Mouse (Mus musculus): ENCODE measurements at regions not wholly inside any gene's neighbourhood (a gene's known extent, or its start where the extent isn't known, plus 50 kb on each side); places are given as distances from the start of the nearest gene placed in this dataset.

DNA sequence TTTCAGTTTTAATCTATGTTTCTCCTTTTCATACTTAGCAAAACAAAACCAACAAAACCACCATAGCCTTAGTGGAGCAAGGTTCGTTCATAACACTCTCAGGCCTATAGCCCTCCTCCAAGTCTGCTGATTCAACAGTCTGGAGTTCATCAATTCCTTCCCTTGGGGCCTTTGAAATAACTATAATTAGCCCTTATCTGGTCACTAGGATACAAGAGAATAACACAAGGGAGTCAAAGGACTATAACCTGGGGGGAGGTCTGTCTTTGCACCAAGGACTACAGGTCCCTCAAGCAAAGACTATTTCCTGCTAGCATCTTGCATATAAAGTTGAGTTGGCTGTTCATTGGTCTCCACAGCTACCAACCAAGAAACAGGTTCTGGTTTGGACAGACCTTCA is 129.5 kb upstream of the Hes1 start:
- no peaks in the 10 kb centered on the region for H3K27me3 ChIP-seq (ENCODE audit: control insufficient read depth, insufficient read depth, low read length)
- TF ChIP-seq CTCF (IDR thresholded peaks at IDR 0.05; ENCODE audit: borderline replicate concordance, insufficient read depth, low read depth, low read length) (no peak), POLR2A (IDR thresholded peaks at IDR 0.05; ENCODE audit: borderline replicate concordance, insufficient read depth, low read length) (no peak)
- H3K27ac ChIP-seq (ENCODE audit: insufficient read depth, low read length): no peak overlapping the region
- WGBS: 90% methylated on average over 1 of the region's 1 CpGs
- no peak overlapping the region for H3K4me3 ChIP-seq (replicated peaks; ENCODE audit: insufficient read depth, low read depth, low read length)
- DNase-seq: no peak
- no peaks in the 10 kb centered on the region for H3K4me1 ChIP-seq (ENCODE audit: control insufficient read depth, insufficient read depth, low read length)

DNA sequence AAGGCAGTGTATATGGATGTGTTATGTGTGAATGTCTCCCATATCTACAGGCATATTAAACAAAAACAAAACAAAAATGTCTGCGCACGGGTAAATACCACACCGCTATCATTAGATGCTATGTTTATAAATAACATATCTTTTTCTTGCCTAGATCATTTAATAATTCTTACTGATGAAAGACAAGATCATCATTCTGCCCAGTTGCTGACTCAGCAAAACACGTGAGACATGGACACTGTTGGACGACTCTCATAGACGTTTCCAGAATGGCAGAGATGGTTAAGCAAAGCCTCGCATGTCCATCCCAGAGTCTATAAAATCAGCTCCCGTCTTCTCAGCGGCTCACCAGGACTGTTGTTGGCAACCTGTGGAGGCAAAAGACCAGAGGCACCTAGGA is 125.5 kb upstream of the Hes1 start:
- Histone ChIP-seq H3K27me3 (ENCODE audit: control insufficient read depth, insufficient read depth, low read length) (no peaks in the 10 kb centered on the region), H3K27ac (ENCODE audit: insufficient read depth, low read length) (no peak overlapping the region), H3K4me3 (replicated peaks; ENCODE audit: insufficient read depth, low read depth, low read length) (no peak overlapping the region), H3K4me1 (ENCODE audit: control insufficient read depth, insufficient read depth, low read length) (no peaks in the 10 kb centered on the region)
- DNase-seq: no peak
- WGBS: 94% methylated on average over 9 of the region's 9 CpGs
- no peak for TF ChIP-seq CTCF (IDR thresholded peaks at IDR 0.05; ENCODE audit: borderline replicate concordance, insufficient read depth, low read depth, low read length)
- TF ChIP-seq POLR2A (IDR thresholded peaks at IDR 0.05; ENCODE audit: borderline replicate concordance, insufficient read depth, low read length): no peak

DNA sequence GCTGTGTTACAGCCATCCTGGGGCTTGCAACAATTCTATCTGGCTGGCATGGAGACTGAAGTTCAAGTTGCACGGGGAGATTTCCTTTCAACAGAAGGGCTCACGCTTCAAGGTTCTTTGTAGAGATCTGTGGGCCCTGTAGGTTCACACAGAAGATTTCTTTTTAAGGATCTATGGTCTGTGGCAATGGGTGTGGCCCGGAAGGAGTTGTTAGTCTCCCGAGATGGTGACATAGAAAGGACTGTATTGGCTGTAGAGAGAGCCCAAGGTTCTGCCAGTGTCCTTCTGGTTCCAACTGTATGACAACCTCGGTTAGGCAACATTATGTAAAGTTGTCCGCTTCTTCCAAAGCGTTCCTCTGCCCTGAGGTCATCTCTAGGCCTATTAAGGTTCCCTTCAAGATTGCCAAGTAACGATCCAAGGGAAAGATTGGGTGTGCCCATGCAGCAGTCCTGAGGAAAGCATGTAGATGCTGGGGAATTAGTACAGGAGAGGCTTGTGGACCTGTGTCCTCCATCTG is 124.8 kb upstream of the Hes1 start:
- TF ChIP-seq POLR2A (IDR thresholded peaks at IDR 0.05; ENCODE audit: borderline replicate concordance, insufficient read depth, low read length): no peak
- no peak for TF ChIP-seq CTCF (IDR thresholded peaks at IDR 0.05; ENCODE audit: borderline replicate concordance, insufficient read depth, low read depth, low read length)
- 87% methylated on average over 8 of the region's 8 CpGs for WGBS

DNA sequence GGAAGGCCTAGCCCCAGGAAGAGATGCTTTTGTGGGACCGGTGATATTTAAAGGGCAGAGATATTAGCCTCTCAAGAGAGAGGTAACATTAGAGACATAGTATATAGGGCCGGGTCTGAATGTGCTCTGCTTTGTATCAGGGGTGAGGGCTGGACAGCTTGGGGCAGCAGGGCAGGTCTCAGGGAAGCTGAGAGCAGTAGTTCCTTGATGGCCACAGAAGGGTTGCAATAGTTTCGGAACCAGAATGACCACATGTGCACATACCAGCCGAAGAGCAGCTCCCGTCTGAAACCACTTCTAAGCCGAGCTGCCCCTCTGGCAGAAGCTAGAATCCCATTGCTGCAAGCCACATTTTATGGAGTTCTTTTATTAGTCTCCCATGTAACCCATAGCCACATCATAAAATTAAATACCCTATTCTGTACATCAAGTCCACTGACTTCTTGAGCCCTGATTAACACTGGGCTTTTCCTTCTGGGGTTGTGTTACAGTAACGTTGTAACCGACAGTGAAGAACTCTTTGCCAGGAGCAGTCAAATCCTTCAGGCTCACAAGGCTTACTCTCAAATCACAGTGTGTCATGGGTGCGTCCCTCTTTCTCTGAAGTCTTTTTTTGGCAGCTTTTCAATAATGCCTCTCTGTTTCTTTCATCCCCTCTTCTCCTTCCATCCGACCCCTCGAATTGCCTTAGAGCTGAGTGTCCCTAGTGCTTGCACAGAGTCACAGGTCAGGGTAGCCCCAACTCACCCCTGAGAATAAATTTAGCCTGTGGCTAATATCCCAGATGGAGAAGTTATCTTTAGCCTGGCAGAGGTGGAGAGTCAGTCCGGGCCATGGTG is 124.1 kb upstream of the Hes1 start:
- 76% methylated on average over 12 of the region's 12 CpGs for WGBS
- DNase-seq: no peak
- no peaks in the 10 kb centered on the region; the same call in 1 of the 2 replicates for H3K4me1 ChIP-seq (ENCODE audit: control insufficient read depth, insufficient read depth, low read length)
- TF ChIP-seq POLR2A (IDR thresholded peaks at IDR 0.05; ENCODE audit: borderline replicate concordance, insufficient read depth, low read length): no peak
- TF ChIP-seq CTCF (IDR thresholded peaks at IDR 0.05; ENCODE audit: borderline replicate concordance, insufficient read depth, low read depth, low read length): no peak
- no peak overlapping the region for H3K4me3 ChIP-seq (replicated peaks; ENCODE audit: insufficient read depth, low read depth, low read length)
- H3K27me3 ChIP-seq (ENCODE audit: control insufficient read depth, insufficient read depth, low read length): no peaks in the 10 kb centered on the region
- no peak overlapping the region for H3K27ac ChIP-seq (ENCODE audit: insufficient read depth, low read length)

More for the DNA sequence above, 124.8 kb upstream of the Hes1 start:
- Histone ChIP-seq H3K4me1 (ENCODE audit: control insufficient read depth, insufficient read depth, low read length) (no peaks in the 10 kb centered on the region; the same call in 1 of the 2 replicates), H3K4me3 (replicated peaks; ENCODE audit: insufficient read depth, low read depth, low read length) (no peak overlapping the region), H3K27ac (ENCODE audit: insufficient read depth, low read length) (no peak overlapping the region), H3K27me3 (ENCODE audit: control insufficient read depth, insufficient read depth, low read length) (no peaks in the 10 kb centered on the region)
- no peak for DNase-seq

DNA sequence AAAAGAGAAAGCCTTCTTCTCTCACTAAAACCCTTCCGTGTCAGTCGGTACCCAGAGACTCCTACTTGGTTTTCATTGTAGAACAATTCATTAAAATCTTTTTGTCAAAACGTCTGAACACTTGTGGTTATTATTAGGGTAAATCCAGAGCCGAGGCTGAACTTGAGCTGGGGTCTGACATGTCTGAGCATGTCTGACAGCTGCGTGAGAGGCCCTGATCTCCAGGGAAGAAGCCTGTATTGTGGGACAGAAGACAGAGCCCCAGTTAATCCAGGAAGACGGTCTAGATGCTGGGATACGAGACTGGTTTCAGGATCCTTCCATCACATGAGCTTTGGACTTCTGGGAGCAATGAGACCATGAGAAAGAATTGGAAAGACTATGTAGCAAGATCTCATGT is 122.1 kb upstream of the Hes1 start:
- no peak overlapping the region for H3K27ac ChIP-seq (ENCODE audit: insufficient read depth, low read length)
- H3K27me3 ChIP-seq (ENCODE audit: control insufficient read depth, insufficient read depth, low read length): no peaks in the 10 kb centered on the region
- TF ChIP-seq CTCF (IDR thresholded peaks at IDR 0.05; ENCODE audit: borderline replicate concordance, insufficient read depth, low read depth, low read length): no peak
- no peak for TF ChIP-seq POLR2A (IDR thresholded peaks at IDR 0.05; ENCODE audit: borderline replicate concordance, insufficient read depth, low read length)
- H3K4me3 ChIP-seq (replicated peaks; ENCODE audit: insufficient read depth, low read depth, low read length): no peak overlapping the region
- H3K4me1 ChIP-seq (ENCODE audit: control insufficient read depth, insufficient read depth, low read length): peaks cover 4% of the 10 kb centered on the region; the same call in 1 of the 2 replicates
- DNase-seq: no peak
- WGBS: 89% methylated on average over 7 of the region's 7 CpGs

DNA sequence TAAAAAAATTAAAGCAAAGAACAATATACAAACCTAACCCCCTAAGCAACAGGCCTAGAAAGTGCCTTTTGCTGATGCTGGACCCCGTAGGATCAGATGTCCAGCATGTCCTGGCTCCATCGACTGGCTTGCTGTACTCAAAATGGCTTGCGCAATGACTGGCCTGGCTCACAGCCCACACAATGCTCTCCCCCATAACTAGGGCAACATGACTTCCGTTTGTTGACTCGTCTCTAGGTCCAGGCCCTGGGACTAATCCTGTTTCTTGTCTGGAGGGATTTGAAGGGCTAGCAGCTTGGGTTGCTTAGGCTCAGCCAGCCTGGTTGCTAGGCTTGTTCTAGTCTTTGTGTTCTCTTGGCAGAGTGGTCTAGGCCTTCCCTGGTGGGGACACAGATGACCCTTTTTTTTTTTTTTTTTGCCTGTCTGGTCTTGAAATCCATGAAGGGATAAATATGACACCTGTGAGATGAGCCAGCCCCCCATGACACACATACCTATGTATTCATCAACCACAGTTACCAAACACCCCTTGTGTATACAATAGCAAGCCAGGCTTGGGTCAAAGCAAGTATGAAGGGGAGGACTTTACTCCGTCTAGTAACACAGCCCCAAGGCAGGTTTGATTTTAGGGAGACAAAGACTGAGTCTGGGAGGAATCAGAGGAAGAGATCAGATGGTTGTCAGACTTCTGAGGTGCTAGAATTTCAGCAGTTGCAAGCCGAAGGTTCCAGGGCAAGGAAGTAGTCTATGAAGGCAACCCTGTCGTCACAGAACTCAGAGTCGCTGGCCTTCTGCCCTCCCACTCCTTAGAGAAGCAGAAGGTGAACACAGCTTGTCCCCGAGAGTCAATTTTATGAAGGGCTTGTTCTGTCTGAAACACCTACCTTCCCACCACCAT is 120.0 kb upstream of the Hes1 start:
- Histone ChIP-seq H3K27me3 (ENCODE audit: control insufficient read depth, insufficient read depth, low read length) (no peaks in the 10 kb centered on the region), H3K4me3 (replicated peaks; ENCODE audit: insufficient read depth, low read depth, low read length) (no peak overlapping the region), H3K4me1 (ENCODE audit: control insufficient read depth, insufficient read depth, low read length) (peaks cover 4% of the 10 kb centered on the region; the same call in 1 of the 2 replicates), H3K27ac (ENCODE audit: insufficient read depth, low read length) (no peak overlapping the region)
- DNase-seq: peak; percentile 27 to 42
- no peak for TF ChIP-seq POLR2A (IDR thresholded peaks at IDR 0.05; ENCODE audit: borderline replicate concordance, insufficient read depth, low read length)
- TF ChIP-seq CTCF (IDR thresholded peaks at IDR 0.05; ENCODE audit: borderline replicate concordance, insufficient read depth, low read depth, low read length): no peak
- WGBS: 90% methylated on average over 10 of the region's 10 CpGs

DNA sequence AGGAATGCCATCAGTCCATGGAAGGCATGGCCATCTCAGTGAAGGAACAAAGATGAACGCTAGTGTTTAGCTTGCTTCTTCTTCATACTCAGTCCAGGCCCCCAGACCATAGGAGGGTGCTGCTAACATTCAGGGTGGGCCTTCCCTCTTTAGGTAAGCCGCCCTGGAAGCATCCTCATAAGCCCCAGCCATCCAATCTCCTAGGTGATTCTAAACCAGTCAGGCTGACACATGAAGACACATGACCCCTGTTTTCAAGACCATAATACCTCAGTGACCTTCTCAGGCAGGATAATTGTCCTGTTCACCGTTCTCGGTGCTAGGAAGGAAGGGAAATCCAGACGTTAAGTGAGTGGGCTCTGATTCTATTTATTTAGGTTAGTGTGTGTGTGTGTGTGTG is 119.2 kb upstream of the Hes1 start:
- whole genome bisulfite sequencing: 98% methylated on average over 5 of the region's 5 CpGs
- no peak for DNase-seq

More for the DNA sequence above, 119.2 kb upstream of the Hes1 start:
- Histone ChIP-seq H3K27me3 (ENCODE audit: control insufficient read depth, insufficient read depth, low read length) (no peaks in the 10 kb centered on the region), H3K4me3 (replicated peaks; ENCODE audit: insufficient read depth, low read depth, low read length) (no peak overlapping the region), H3K4me1 (ENCODE audit: control insufficient read depth, insufficient read depth, low read length) (peaks cover 4% of the 10 kb centered on the region), H3K27ac (ENCODE audit: insufficient read depth, low read length) (no peak overlapping the region)
- TF ChIP-seq CTCF (IDR thresholded peaks at IDR 0.05; ENCODE audit: borderline replicate concordance, insufficient read depth, low read depth, low read length): no peak
- TF ChIP-seq POLR2A (IDR thresholded peaks at IDR 0.05; ENCODE audit: borderline replicate concordance, insufficient read depth, low read length): no peak

Data from cerebellum, adult 2 months (tissue).